Mouse (Mus musculus) midbrain, embryonic 12.5 days (tissue): ENCODE results near the gene Errfi1. TPM values are rescaled to one million over a fixed set of nuclear protein-coding genes. Genes with fewer than 3 reads are reported as not detected.
"Not testable (repeated sequence)": the region's sequence is repeated elsewhere in the genome, so short reads cannot be mapped to it uniquely, and the experiment has no call there.

ENCODE experiments used
- ATAC-seq: fragments of 200-750 bp; cut with Nextera tagmentation; 2 replicates; pipeline ENCODE4 v1.8.0; 2017; ENCODE audit warnings: low read depth, moderate TSS enrichment, moderate library complexity; ENCODE audit not compliant: low FRiP score
- H3K27ac ChIP-seq: fragments of 300-500 bp; sonication (generic); replicated peaks from 2 replicates; pipeline ENCODE4 v1.5.1; 2016; ENCODE audit warnings: mild to moderate bottlenecking
- H3K27me3 ChIP-seq: fragments of 300-500 bp; sonication (generic); 2 replicates; pipeline ENCODE4 v1.6.1; 2016; ENCODE audit warnings: mild to moderate bottlenecking
- H3K36me3 ChIP-seq: fragments of 300-500 bp; sonication (generic); 2 replicates; pipeline ENCODE4 v1.6.1; 2016
- H3K4me1 ChIP-seq: fragments of 300-500 bp; sonication (generic); 2 replicates; pipeline ENCODE4 v1.6.1; 2016
- H3K4me2 ChIP-seq: fragments of 300-500 bp; sonication (generic); replicated peaks from 2 replicates; pipeline ENCODE4 v1.6.1; 2016; ENCODE audit warnings: mild to moderate bottlenecking, moderate library complexity
- H3K4me3 ChIP-seq: fragments of 300-500 bp; sonication (generic); 2 replicates; pipeline ENCODE4 v1.5.1; 2016; ENCODE audit warnings: mild to moderate bottlenecking
- H3K9ac ChIP-seq: fragments of 300-500 bp; sonication (generic); replicated peaks from 2 replicates; pipeline ENCODE4 v1.6.1; 2016; ENCODE audit warnings: mild to moderate bottlenecking, moderate library complexity
- H3K9me3 ChIP-seq: fragments of 300-500 bp; sonication (generic); 2 replicates; pipeline ENCODE4 v1.6.1; 2016; ENCODE audit warnings: mild to moderate bottlenecking
- WGBS: fragments of 180-500 bp; shearing (Covaris S2); methylation state at CpG from one replicate; pipeline ENCODE4 v1.1.7; 2016; 5-methylcytosine and 5-hydroxymethylcytosine counted together
- polyA plus RNA-seq: library from polyadenylated mRNA; unstranded; fragments of >200 nt; fragmentation: Nextera tagmentation; extraction: Ambion mirVana; gene quantifications from 2 replicates; pipeline ENCODE4 v1.2.1, GENCODE M21; 2016

Gene Errfi1
- polyA plus RNA-seq, 1 experiment from 2014 or later, result 22.1 TPM

- 96% methylated on average over 14 of the region's 14 CpGs for WGBS
- ATAC-seq, result no peak
- 0 out of 2 replicates have a peak, but pooled peaks cover 2% of the 10 kb centered on the region for H3K4me1 ChIP-seq
- H3K9ac ChIP-seq, result no peak overlapping the region
- H3K4me2 ChIP-seq, result no peak overlapping the region
- no peak overlapping the region for H3K27ac ChIP-seq
- H3K36me3 ChIP-seq, result peaks cover 76% of the 10 kb centered on the region
- H3K9me3 ChIP-seq, result no peaks in the 10 kb centered on the region
- no peak overlapping the region for H3K4me3 ChIP-seq
- H3K27me3 ChIP-seq, result no peaks in the 10 kb centered on the region
These were observed 49.5 kb downstream of the Errfi1 start for GRCm38 (mm10) chr4:150903091-150903742.

- Histone ChIP-seq H3K36me3 (peaks cover 41% of the 10 kb centered on the region), H3K9me3 (no peaks in the 10 kb centered on the region), H3K4me1 (peaks cover 14% of the 10 kb centered on the region), H3K4me2 (no peak overlapping the region), H3K9ac (no peak overlapping the region), H3K4me3 (no peak overlapping the region), H3K27me3 (no peaks in the 10 kb centered on the region), H3K27ac (no peak overlapping the region)
- 95% methylated on average over 8 of the region's 8 CpGs for WGBS
- ATAC-seq, result no peak
These were observed 53.4 kb downstream of the Errfi1 start for GRCm38 (mm10) chr4:150907099-150907498.

GRCm38 (mm10) chr4:150908512-150908911 lies 54.8 kb downstream of the Errfi1 start:
- Histone ChIP-seq H3K4me2 (peak overlapping the region; percentile 72), H3K4me1 (peaks cover 21% of the 10 kb centered on the region), H3K36me3 (peaks cover 26% of the 10 kb centered on the region)
- not testable (repeated sequence) for H3K9ac ChIP-seq, ATAC-seq, H3K27me3 ChIP-seq, H3K4me3 ChIP-seq, H3K27ac ChIP-seq, H3K9me3 ChIP-seq
- WGBS, result 79% methylated on average over 5 of the region's 5 CpGs

- ATAC-seq, result peak; percentile 92
- under 1% methylated on average over 56 of the region's 56 CpGs for WGBS
These were observed 55.9 kb downstream of the Errfi1 start for GRCm38 (mm10) chr4:150909451-150910156.

GRCm38 (mm10) chr4:150910164-150910951 lies 56.6 kb downstream of the Errfi1 start:
- ATAC-seq, result peak; percentile 39
- H3K27me3 ChIP-seq, result no peaks in the 10 kb centered on the region
- 84% methylated on average over 19 of the region's 19 CpGs for WGBS

More at GRCm38 (mm10) chr4:150909451-150910156, 55.9 kb downstream of the Errfi1 start:
- no peaks in the 10 kb centered on the region for H3K9me3 ChIP-seq
- H3K27me3 ChIP-seq, result no peaks in the 10 kb centered on the region
- peak overlapping the region; percentile 64 for H3K4me3 ChIP-seq
- H3K4me2 ChIP-seq, result peak overlapping the region; percentile 72
- peaks cover 25% of the 10 kb centered on the region for H3K4me1 ChIP-seq
- peak overlapping the region; percentile 78 for H3K27ac ChIP-seq
- H3K36me3 ChIP-seq, result peaks cover 18% of the 10 kb centered on the region
- H3K9ac ChIP-seq, result peak overlapping the region; percentile 78

GRCm38 (mm10) chr4:150913743-150914142 lies 60.0 kb downstream of the Errfi1 start:
- Histone ChIP-seq H3K4me3 (peak overlapping the region; percentile 70), H3K27ac (peak overlapping the region; percentile 80), H3K4me2 (peak overlapping the region; percentile 71), H3K9ac (peak overlapping the region; percentile 77), H3K27me3 (no peaks in the 10 kb centered on the region), H3K36me3 (no peaks in the 10 kb centered on the region), H3K4me1 (peaks cover 28% of the 10 kb centered on the region), H3K9me3 (no peaks in the 10 kb centered on the region)
- no peak for ATAC-seq
- WGBS, result 18% methylated on average over 12 of the region's 12 CpGs

More at GRCm38 (mm10) chr4:150910164-150910951, 56.6 kb downstream of the Errfi1 start:
- Histone ChIP-seq H3K27ac (peak overlapping the region; percentile 58), H3K9ac (no peak overlapping the region), H3K4me3 (peak overlapping the region; percentile 64), H3K4me2 (peak overlapping the region; percentile 72), H3K4me1 (peaks cover 31% of the 10 kb centered on the region), H3K36me3 (peaks cover 13% of the 10 kb centered on the region), H3K9me3 (no peaks in the 10 kb centered on the region)

- Histone ChIP-seq H3K4me3 (peak within 1 kb of the TSS; percentile 70), H3K27ac (peak within 1 kb of the TSS; percentile 80), H3K4me1 (peaks cover 24% of the 10 kb centered on the region), H3K9me3 (no peaks in the 10 kb centered on the region), H3K36me3 (no peaks in the 10 kb centered on the region), H3K27me3 (no peaks in the 10 kb centered on the region), H3K9ac (peak within 1 kb of the TSS; percentile 77), H3K4me2 (peak within 1 kb of the TSS; percentile 71)
- ATAC-seq, result peak; percentile 81
- WGBS, result under 1% methylated on average over 48 of the region's 48 CpGs
These were observed 60.6 kb downstream of the Errfi1 start, which contains the start of the genes Park7 and Tnfrsf9 for GRCm38 (mm10) chr4:150914290-150914733. TSS of gene Park7 (minus strand) at chr4:150914437. TSS of gene Tnfrsf9 (plus strand) at chr4:150914562.

GRCm38 (mm10) chr4:150915181-150915906 lies 61.6 kb downstream of the Errfi1 start:
- Histone ChIP-seq H3K9me3 (no peaks in the 10 kb centered on the region), H3K27ac (peak overlapping the region; percentile 73), H3K4me1 (peaks cover 20% of the 10 kb centered on the region), H3K4me3 (peak overlapping the region; percentile 70), H3K9ac (peak overlapping the region; percentile 77), H3K4me2 (peak overlapping the region; percentile 71), H3K36me3 (no peaks in the 10 kb centered on the region), H3K27me3 (no peaks in the 10 kb centered on the region)
- no peak for ATAC-seq
- 58% methylated on average over 10 of the region's 10 CpGs for WGBS

GRCm38 (mm10) chr4:150917336-150918027 lies 63.8 kb downstream of the Errfi1 start:
- Histone ChIP-seq H3K27me3 (no peaks in the 10 kb centered on the region), H3K4me1 (peaks cover 20% of the 10 kb centered on the region), H3K4me3 (no peak overlapping the region), H3K27ac (no peak overlapping the region), H3K4me2 (no peak overlapping the region), H3K36me3 (no peaks in the 10 kb centered on the region), H3K9me3 (no peaks in the 10 kb centered on the region), H3K9ac (no peak overlapping the region)
- no peak for ATAC-seq
- WGBS, result 70% methylated on average over 8 of the region's 8 CpGs
